Mouse (Mus musculus) hindbrain, embryonic 15.5 days (tissue): Measurements from ENCODE around the gene Uqcr11. TPM values are rescaled to one million over a fixed set of nuclear protein-coding genes. Genes with fewer than 3 reads are reported as not detected.

Source experiments
- ATAC-seq: fragments of 200-750 bp; cut with Nextera tagmentation; 2 replicates; pipeline ENCODE4 v1.8.0; 2017; ENCODE audit warnings: low read depth, moderate number of reproducible peaks, moderate TSS enrichment; ENCODE audit not compliant: low FRiP score
- H3K27ac ChIP-seq: fragments of 300-500 bp; sonication (generic); replicated peaks from 2 replicates; pipeline ENCODE4 v1.5.1; 2015; ENCODE audit warnings: mild to moderate bottlenecking, inconsistent platforms
- H3K27me3 ChIP-seq: fragments of 300-500 bp; sonication (generic); 2 replicates; pipeline ENCODE4 v1.6.1; 2015; ENCODE audit warnings: control low read depth, inconsistent platforms
- H3K36me3 ChIP-seq: fragments of 300-500 bp; sonication (generic); 2 replicates; pipeline ENCODE4 v1.6.1; 2015; ENCODE audit warnings: control low read depth, inconsistent platforms
- H3K4me1 ChIP-seq: fragments of 300-500 bp; sonication (generic); replicated peaks from 2 replicates; pipeline ENCODE4 v1.6.1; 2015; ENCODE audit warnings: control low read depth, inconsistent platforms
- H3K4me2 ChIP-seq: fragments of 300-500 bp; sonication (generic); 2 replicates; pipeline ENCODE4 v1.6.1; 2015; ENCODE audit warnings: moderate library complexity, mild to moderate bottlenecking, inconsistent platforms
- H3K4me3 ChIP-seq: fragments of 300-500 bp; sonication (generic); 2 replicates; pipeline ENCODE4 v1.5.1; 2015; ENCODE audit warnings: mild to moderate bottlenecking, inconsistent platforms
- H3K9ac ChIP-seq: fragments of 300-500 bp; sonication (generic); 2 replicates; pipeline ENCODE4 v1.6.1; 2015; ENCODE audit warnings: inconsistent platforms
- H3K9me3 ChIP-seq: fragments of 300-500 bp; sonication (generic); 2 replicates; pipeline ENCODE4 v1.6.1; 2016; ENCODE audit warnings: control low read depth, inconsistent platforms
- WGBS: fragments of 180-500 bp; shearing (Covaris S2); methylation state at CpG from one replicate; pipeline ENCODE4 v1.1.7; 2015; 5-methylcytosine and 5-hydroxymethylcytosine counted together
- polyA plus RNA-seq: library from polyadenylated mRNA; unstranded; fragments of >200 nt; fragmentation: Nextera tagmentation; extraction: Ambion mirVana; gene quantifications from 2 replicates; pipeline ENCODE4 v1.2.1, GENCODE M21; 2015

Gene Uqcr11
- polyA plus RNA-seq, 1 experiment from 2014 or later = 711 TPM

DNA sequence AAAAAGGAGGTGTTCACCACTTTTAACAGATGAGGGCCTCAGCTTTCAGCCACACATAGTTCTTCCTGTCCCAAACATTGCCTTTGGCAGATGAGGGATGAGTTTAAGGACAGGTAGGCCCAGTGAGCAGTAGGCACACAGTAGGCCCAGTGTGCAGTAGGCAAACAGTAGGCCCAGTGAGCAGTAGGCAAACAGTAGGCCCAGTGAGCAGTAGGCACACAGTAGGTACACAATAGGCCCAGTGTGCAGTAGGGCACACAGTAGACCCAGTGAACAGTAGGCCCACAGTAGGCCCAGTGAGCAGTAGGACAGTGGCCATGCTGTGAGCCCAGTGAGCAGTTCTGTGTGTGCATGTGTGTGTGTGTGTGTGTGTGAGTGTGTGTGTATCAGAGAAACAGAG is 33.4 kb upstream of the Uqcr11 start:
- H3K36me3 ChIP-seq = no peaks in the 10 kb centered on the region
- ATAC-seq = no peak
- no peak overlapping the region for H3K27ac ChIP-seq
- no peak overlapping the region for H3K9ac ChIP-seq
- H3K27me3 ChIP-seq = 0 out of 2 replicates have a peak, but pooled peaks cover 2% of the 10 kb centered on the region
- no peaks in the 10 kb centered on the region for H3K9me3 ChIP-seq
- H3K4me3 ChIP-seq = no peak overlapping the region
- no peaks in the 10 kb centered on the region for H3K4me1 ChIP-seq
- no peak overlapping the region for H3K4me2 ChIP-seq

GRCm38 (mm10) chr10:80437973-80438372 is 31.3 kb upstream of the Uqcr11 start:
- Histone ChIP-seq H3K4me2 (no peak overlapping the region), H3K36me3 (no peaks in the 10 kb centered on the region), H3K4me1 (no peaks in the 10 kb centered on the region), H3K9me3 (no peaks in the 10 kb centered on the region), H3K27ac (no peak overlapping the region), H3K9ac (no peak overlapping the region), H3K27me3 (no peaks in the 10 kb centered on the region), H3K4me3 (no peak overlapping the region)
- ATAC-seq = no peak
- 78% methylated on average over 4 of the region's 4 CpGs for WGBS

DNA sequence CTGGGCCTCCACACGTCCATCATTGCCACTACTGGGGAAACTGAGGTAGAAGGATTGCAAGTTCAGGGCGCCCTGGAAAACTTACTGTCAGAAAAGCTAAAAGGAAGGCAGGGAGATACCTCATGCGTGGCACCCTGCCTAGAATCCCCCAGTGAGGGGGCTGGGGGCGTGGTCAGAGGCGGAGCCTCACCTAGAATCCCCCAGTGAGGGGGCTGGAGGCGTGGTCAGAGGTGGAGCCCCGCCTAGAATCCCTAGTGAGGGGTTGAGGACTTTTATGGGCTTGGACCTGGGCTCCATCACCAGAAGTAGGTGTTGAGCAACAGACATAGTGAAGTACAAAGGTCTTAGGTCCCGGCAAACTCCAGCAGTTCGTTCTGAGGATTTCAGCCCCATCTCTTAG is 29.6 kb upstream of the Uqcr11 start:
- Histone ChIP-seq H3K4me1 (peaks cover 16% of the 10 kb centered on the region), H3K9me3 (no peaks in the 10 kb centered on the region), H3K27ac (no peak overlapping the region), H3K9ac (no peak overlapping the region), H3K36me3 (no peaks in the 10 kb centered on the region), H3K4me2 (no peak overlapping the region), H3K4me3 (no peak overlapping the region), H3K27me3 (no peaks in the 10 kb centered on the region)
- WGBS = 15% methylated on average over 9 of the region's 9 CpGs
- no peak for ATAC-seq

DNA sequence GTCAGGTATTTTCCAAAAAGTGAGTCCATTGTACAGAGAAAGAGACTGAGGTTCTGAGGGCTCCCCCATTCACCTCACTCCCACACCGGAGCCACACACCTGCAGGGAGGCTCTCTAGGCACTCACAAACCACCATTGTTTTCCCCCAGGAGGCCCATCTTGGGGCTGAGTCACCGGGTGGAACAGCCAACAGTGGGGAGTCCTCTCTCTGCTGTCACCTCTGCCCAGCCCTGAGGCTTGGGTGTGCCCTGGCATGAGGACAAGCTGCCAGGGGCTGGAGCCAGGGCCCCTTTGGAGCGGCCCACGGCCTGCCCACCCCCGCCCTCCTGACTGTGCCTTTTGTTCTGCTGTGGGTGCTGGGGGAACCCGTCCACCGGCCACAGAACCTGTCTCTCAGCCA is 29.1 kb upstream of the Uqcr11 start:
- Histone ChIP-seq H3K27me3 (no peaks in the 10 kb centered on the region), H3K9me3 (no peaks in the 10 kb centered on the region), H3K4me3 (no peak overlapping the region), H3K36me3 (peaks cover 2% of the 10 kb centered on the region; the same call in 1 of the 2 replicates), H3K4me1 (peaks cover 22% of the 10 kb centered on the region), H3K4me2 (no peak overlapping the region), H3K27ac (no peak overlapping the region), H3K9ac (no peak overlapping the region)
- WGBS = 30% methylated on average over 7 of the region's 7 CpGs
- no peak for ATAC-seq

DNA sequence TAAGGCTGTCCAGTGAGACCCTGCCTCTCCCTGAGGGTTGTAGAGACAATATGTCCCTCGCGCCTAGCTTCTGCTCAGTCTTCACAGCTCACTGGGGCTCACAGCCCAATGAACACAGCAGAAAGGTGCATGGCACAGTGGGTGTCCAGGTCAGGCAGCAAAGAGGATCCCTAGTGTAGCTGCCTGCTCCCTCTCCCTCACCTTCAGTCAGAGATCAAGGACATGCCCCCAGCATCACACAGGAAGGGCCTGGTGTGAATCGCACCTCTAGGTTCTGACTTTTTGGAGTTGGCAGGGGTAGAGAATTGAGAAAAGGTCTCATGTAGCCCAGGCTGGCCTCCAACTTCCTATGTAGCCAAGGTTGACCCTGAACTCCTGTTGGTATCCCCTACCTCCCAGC is 28.2 kb upstream of the Uqcr11 start:
- Histone ChIP-seq H3K4me2 (no peak overlapping the region), H3K9ac (no peak overlapping the region), H3K4me1 (peaks cover 24% of the 10 kb centered on the region), H3K36me3 (peaks cover 3% of the 10 kb centered on the region; the same call in 1 of the 2 replicates), H3K27ac (no peak overlapping the region), H3K9me3 (no peaks in the 10 kb centered on the region), H3K27me3 (no peaks in the 10 kb centered on the region), H3K4me3 (no peak overlapping the region)
- ATAC-seq = no peak
- 82% methylated on average over 3 of the region's 3 CpGs for WGBS

- H3K36me3 ChIP-seq = peaks cover 3% of the 10 kb centered on the region
- peak overlapping the region; percentile 99 for H3K27ac ChIP-seq
- H3K9ac ChIP-seq = no peak overlapping the region
- 15% methylated on average over 8 of the region's 8 CpGs for WGBS
- H3K4me3 ChIP-seq = peak overlapping the region; percentile 94
- ATAC-seq = peak; percentile 4; the same call in 1 of the 2 replicates
- no peaks in the 10 kb centered on the region for H3K9me3 ChIP-seq
- peaks cover 24% of the 10 kb centered on the region for H3K4me1 ChIP-seq
- no peaks in the 10 kb centered on the region for H3K27me3 ChIP-seq
- H3K4me2 ChIP-seq = peak overlapping the region; percentile 37
These were observed 27.6 kb upstream of the Uqcr11 start for GRCm38 (mm10) chr10:80434233-80434592.

DNA sequence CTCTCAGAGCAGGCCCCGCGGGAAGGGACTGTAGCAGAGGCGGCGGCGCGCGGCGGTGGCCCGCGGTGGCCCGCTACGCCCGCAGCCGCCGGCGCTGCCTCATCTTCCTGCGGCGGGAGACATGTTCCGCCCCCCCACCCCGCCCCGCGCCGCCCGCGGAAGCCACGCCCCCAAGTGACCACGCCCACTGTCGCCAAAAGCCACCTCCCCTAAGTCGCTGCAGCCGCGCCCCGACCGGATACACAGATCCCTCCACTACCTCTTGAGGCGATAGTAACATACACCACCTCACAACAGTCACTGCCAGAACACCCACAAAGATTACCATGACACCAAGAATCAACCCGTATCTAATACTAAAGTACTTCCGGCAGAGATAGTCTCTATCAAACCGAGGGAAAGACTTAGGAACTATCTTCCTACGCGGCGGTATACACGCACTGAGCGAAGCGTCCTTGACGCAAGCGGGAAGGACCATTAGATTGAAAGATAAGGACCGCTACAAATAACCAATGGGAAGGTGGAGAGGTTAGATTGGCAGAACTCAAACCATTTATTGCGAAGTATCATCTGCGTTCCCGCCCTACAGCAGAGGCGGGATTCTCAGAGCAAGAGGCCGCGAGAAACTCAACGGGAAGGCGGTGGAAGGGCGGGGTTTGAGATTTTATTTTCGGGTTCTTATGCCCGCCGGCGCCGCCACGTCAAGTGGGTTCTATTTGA is 27.0 kb upstream of the Uqcr11 start, which contains the start of gene Tcf3:
TSS of gene Tcf3 (minus strand) at position 135 of the 720 bp plus-strand sequence.
- Histone ChIP-seq H3K9me3 (no peaks in the 10 kb centered on the region), H3K27me3 (no peaks in the 10 kb centered on the region), H3K36me3 (peaks cover 7% of the 10 kb centered on the region), H3K4me3 (peak within 1 kb of the TSS; percentile 94), H3K27ac (peak within 1 kb of the TSS; percentile 99), H3K4me2 (peak within 1 kb of the TSS; percentile 83), H3K9ac (peak within 1 kb of the TSS; percentile 94), H3K4me1 (peaks cover 24% of the 10 kb centered on the region)
- ATAC-seq = peak; percentile 94
- WGBS = under 1% methylated on average over 41 of the region's 61 CpGs

DNA sequence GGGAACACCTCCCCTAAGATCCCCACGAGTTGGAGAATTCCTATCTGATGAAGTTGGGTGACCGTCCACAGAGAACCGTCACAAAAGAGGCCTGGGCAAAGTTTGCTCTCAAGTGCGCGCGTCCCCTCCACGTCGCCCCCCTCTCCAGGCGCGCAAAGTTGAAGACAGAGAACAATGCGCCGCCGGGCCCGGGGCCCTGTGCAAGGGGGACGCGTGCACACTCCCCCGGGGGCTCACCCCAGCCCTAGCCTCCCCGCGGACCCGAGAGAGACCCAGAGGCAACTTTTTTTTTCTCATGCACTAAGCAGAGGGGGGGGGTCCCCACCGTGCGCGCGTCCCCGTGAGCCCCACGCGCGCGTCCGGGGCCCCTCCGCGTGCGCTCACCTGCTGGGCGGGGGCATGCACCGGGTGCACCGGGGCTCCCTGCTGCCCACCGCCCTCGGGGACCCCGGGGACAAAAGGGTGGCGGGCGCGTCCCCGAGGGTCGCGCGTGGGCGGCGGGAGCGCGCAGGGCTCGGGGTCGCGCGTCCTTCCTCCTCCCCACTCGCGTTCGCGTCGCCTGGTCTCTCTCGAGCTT is 26.4 kb upstream of the Uqcr11 start:
- Histone ChIP-seq H3K4me1 (peaks cover 24% of the 10 kb centered on the region), H3K27ac (peak overlapping the region; percentile 99), H3K36me3 (peaks cover 13% of the 10 kb centered on the region), H3K9me3 (no peaks in the 10 kb centered on the region), H3K4me2 (peak overlapping the region; percentile 83), H3K4me3 (peak overlapping the region; percentile 94), H3K9ac (peak overlapping the region; percentile 94), H3K27me3 (no peaks in the 10 kb centered on the region)
- under 1% methylated on average over 53 of the region's 60 CpGs for WGBS
- no peak for ATAC-seq

DNA sequence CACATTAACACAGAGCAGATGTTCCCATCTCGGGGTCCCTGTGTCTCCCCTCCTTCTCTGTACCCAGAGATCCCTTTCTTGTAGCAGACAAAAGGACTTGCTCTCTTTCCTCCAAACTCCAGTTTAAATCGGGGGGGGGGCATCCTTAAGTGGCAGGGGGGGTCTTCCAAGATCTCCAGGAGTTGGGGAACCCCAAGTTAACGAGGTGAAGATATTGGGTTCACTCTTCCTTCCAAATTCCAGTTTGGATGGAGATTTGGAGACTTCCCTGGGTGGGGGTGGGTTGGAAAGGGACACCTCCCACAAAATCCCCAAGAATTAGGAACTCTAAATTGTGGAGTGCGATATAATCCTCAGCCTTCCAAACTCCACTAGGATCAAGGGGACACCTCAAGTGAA is 25.8 kb upstream of the Uqcr11 start:
- Histone ChIP-seq H3K27me3 (no peaks in the 10 kb centered on the region), H3K36me3 (peaks cover 18% of the 10 kb centered on the region), H3K9ac (peak overlapping the region; percentile 94), H3K4me2 (peak overlapping the region; percentile 83), H3K4me1 (peaks cover 24% of the 10 kb centered on the region), H3K27ac (peak overlapping the region; percentile 99), H3K9me3 (no peaks in the 10 kb centered on the region), H3K4me3 (peak overlapping the region; percentile 94)
- 3% methylated on average over 4 of the region's 4 CpGs for WGBS
- no peak for ATAC-seq

- H3K36me3 ChIP-seq = peaks cover 24% of the 10 kb centered on the region
These were observed 25.1 kb upstream of the Uqcr11 start for GRCm38 (mm10) chr10:80431570-80432386.

DNA sequence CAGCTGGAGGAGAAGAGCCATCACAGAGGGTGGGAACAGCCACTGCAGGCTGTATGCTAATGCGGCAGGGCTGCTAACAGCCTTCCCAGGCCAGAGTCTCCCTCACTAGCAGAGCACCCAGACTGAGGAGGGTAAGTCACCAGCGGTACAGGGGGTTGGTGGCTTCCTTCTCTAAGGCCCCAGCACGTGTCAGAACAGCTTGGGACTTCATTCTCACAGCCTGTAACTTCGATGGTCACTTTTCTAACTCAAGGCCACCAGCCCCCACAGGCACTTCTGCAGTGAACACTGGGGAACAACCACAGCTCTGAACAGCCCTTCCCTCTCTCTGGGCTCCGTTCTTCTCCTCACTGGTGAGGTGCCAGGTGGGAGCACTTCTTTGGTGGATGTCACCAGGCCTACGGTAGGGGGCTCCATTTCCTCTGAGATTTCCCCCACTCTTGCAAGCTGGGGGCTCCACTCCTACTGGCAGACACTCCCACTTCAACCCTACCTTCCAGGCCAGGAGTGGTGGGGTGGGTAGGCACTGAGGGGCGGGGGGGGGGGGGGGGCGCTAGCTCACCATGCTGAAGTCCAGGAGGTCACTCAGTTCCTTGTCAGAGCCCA is 23.8 kb upstream of the Uqcr11 start:
- ATAC-seq = no peak
- H3K4me3 ChIP-seq = no peak overlapping the region
- H3K9ac ChIP-seq = no peak overlapping the region
- peaks cover 24% of the 10 kb centered on the region for H3K4me1 ChIP-seq
- 66% methylated on average over 8 of the region's 8 CpGs for WGBS
- H3K27me3 ChIP-seq = no peaks in the 10 kb centered on the region
- no peak overlapping the region for H3K27ac ChIP-seq
- H3K9me3 ChIP-seq = no peaks in the 10 kb centered on the region
- no peak overlapping the region for H3K4me2 ChIP-seq
- peaks cover 35% of the 10 kb centered on the region for H3K36me3 ChIP-seq

More at GRCm38 (mm10) chr10:80431570-80432386, 25.1 kb upstream of the Uqcr11 start:
- Histone ChIP-seq H3K9me3 (no peaks in the 10 kb centered on the region), H3K4me1 (peaks cover 24% of the 10 kb centered on the region), H3K9ac (peak overlapping the region; percentile 94), H3K4me3 (peak overlapping the region; percentile 94), H3K4me2 (peak overlapping the region; percentile 83), H3K27ac (no peak overlapping the region), H3K27me3 (no peaks in the 10 kb centered on the region)
- no peak for ATAC-seq
- WGBS = 19% methylated on average over 16 of the region's 16 CpGs

DNA sequence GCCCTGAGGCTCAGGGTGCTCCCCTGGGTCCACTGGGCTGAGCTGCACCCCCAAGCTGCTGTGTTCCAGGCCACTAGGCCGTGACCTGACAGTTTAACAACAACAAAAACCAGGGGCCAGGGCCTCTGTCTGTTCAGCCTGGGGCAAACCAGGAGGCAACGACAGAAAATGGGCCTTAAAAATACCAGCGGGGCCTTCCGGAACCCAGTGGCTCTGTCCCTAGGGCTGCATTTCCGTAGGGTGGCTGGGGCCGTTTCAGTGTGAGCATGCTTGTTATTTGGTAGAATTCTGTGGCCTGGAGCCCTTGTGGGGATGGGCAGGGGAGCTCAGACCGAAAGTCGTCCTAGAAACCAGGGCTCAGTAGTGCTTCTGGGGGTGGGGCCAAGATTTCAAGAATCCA is 23.2 kb upstream of the Uqcr11 start:
- no peak for ATAC-seq
- 87% methylated on average over 8 of the region's 8 CpGs for WGBS

More for the DNA sequence above, 23.2 kb upstream of the Uqcr11 start:
- Histone ChIP-seq H3K4me2 (no peak overlapping the region), H3K36me3 (peaks cover 41% of the 10 kb centered on the region), H3K27ac (no peak overlapping the region), H3K9ac (no peak overlapping the region), H3K4me3 (no peak overlapping the region), H3K4me1 (peaks cover 24% of the 10 kb centered on the region), H3K27me3 (no peaks in the 10 kb centered on the region), H3K9me3 (no peaks in the 10 kb centered on the region)
